Mouse (Mus musculus): ENCODE results near the gene Cdk11b. TPM values are rescaled to one million over a fixed set of nuclear protein-coding genes. Genes with fewer than 3 reads are reported as not detected.

Gene Cdk11b
- 57.8 and 63.7 TPM in 2 replicates for polyA plus RNA-seq (2012; rRNA removed)

DNA sequence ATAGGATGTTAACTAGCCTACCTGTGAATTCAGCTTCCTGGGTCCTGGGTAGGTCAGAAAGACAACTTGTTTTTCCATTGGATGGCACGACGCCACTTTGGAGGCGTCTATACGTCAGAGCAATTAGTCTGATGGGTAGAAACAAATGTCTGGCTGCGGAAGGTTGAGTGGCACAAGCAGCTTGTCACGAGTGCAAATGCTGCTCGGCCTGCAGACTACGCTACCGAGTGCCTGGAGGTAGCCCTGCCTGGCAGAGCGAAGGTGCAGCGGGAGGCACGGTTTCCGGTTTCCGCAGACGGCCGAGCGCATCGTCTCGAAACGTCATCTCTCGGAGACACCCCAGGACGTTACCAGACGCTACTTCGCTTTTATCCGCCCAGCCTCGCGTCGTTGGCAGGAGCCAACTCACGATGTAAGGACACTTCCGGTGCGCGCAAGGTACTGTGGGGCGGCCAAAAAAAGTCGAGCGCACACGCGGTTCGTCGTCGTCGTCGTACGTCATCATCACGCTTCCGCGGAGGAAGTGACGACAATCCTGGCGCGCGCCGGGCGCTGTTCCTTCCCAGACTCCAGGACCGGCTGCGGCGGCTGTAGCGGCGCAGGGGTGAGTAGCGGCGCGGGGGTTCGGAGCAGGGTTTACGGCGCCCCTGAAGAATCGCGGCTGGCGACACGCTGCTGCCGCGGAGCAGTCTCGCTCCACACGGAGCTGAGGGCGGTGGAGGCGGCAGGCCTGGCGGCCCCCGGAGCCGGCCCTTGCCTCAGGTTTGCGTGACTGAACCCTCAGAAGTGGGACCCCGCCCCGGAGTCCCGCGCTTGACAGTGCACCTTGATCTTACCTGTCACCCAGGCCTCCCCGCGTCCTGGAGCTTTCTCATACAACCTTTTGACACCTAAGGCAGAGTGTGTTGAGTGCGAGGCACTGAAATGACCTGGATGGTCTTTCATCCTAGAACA, at the start of gene Cdk11b:
Gene Cdk11b (plus strand): TSS at position 517 of the 954 bp plus-strand sequence.
- Histone ChIP-seq H3K4me3 (replicated peaks; ENCODE audit: insufficient read depth, low read depth, low read length) (peak within 1 kb of the TSS; percentile 71), H3K4me1 (ENCODE audit: control insufficient read depth, insufficient read depth, low read length) (no peaks in the 10 kb centered on the region), H3K27me3 (ENCODE audit: control insufficient read depth, insufficient read depth, low read length) (no peaks in the 10 kb centered on the region), H3K27ac (ENCODE audit: insufficient read depth, low read length) (peak within 1 kb of the TSS; percentile 65)
- peak; percentile 97 to 99 for DNase-seq
- TF ChIP-seq POLR2A (IDR thresholded peaks at IDR 0.05; ENCODE audit: borderline replicate concordance, insufficient read depth, low read length) (peak; percentile 90; the same call in 1 of the 2 replicates), CTCF (IDR thresholded peaks at IDR 0.05; ENCODE audit: borderline replicate concordance, insufficient read depth, low read depth, low read length) (no peak)
- WGBS = under 1% methylated on average over 84 of the region's 84 CpGs

DNA sequence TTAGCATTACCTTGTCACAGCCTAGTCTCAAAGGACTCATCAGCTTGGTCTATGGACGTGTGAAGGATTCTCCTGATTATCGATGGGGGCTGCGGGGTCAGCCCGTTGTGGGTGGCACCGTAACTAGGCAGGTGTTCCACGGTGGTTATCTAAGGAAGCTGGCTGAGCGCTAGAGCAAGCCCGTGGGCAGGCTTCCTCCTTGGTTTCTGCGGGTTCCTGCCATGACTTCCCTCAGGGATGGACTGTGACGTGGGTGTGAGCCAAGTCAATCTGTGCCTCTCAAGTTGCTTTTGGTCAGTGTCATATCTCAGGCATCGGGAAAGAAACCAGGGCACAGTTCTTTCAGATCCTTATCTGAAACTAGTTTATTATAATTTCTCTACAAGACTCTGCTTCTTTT, 49.7 kb upstream of the Cdk11b start:
- no peak overlapping the region for H3K4me3 ChIP-seq (replicated peaks; ENCODE audit: insufficient read depth, low read depth, low read length)

DNA sequence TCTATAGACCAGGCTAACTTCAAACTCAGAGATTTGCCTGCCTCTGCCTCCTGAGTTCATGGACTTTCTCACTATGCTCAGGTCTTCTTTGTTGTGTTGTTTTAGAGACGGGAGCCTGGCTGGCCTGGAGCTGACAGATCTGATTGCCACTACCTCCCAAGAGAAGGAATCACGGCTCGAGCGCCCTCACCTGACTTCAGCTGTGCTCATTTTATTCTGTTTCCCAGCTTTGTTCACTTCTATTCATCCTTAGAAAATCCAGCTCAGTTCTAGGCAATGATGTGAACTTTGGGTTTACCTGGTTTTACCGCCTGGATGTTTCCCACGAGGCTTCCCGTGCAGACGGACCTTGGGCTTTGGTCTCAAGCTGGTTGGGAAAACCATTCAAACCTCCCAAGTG, 49.1 kb upstream of the Cdk11b start:
- TF ChIP-seq POLR2A (IDR thresholded peaks at IDR 0.05; ENCODE audit: borderline replicate concordance, insufficient read depth, low read length) (no peak), CTCF (IDR thresholded peaks at IDR 0.05; ENCODE audit: borderline replicate concordance, insufficient read depth, low read depth, low read length) (no peak)
- Histone ChIP-seq H3K4me3 (replicated peaks; ENCODE audit: insufficient read depth, low read depth, low read length) (no peak overlapping the region), H3K27ac (ENCODE audit: insufficient read depth, low read length) (no peak overlapping the region), H3K4me1 (ENCODE audit: control insufficient read depth, insufficient read depth, low read length) (peaks cover 5% of the 10 kb centered on the region), H3K27me3 (ENCODE audit: control insufficient read depth, insufficient read depth, low read length) (no peaks in the 10 kb centered on the region)
- no peak for DNase-seq
- 84% methylated on average over 8 of the region's 8 CpGs for whole genome bisulfite sequencing

More for the DNA sequence above, 49.7 kb upstream of the Cdk11b start:
- peak in 1 of 2 experiments; percentile 53 for DNase-seq
- no peaks in the 10 kb centered on the region for H3K27me3 ChIP-seq (ENCODE audit: control insufficient read depth, insufficient read depth, low read length)
- WGBS = 31% methylated on average over 11 of the region's 11 CpGs
- H3K27ac ChIP-seq (ENCODE audit: insufficient read depth, low read length) = no peak overlapping the region
- H3K4me1 ChIP-seq (ENCODE audit: control insufficient read depth, insufficient read depth, low read length) = peaks cover 5% of the 10 kb centered on the region
- TF ChIP-seq CTCF (IDR thresholded peaks at IDR 0.05; ENCODE audit: borderline replicate concordance, insufficient read depth, low read depth, low read length) = no peak
- no peak for TF ChIP-seq POLR2A (IDR thresholded peaks at IDR 0.05; ENCODE audit: borderline replicate concordance, insufficient read depth, low read length)

DNA sequence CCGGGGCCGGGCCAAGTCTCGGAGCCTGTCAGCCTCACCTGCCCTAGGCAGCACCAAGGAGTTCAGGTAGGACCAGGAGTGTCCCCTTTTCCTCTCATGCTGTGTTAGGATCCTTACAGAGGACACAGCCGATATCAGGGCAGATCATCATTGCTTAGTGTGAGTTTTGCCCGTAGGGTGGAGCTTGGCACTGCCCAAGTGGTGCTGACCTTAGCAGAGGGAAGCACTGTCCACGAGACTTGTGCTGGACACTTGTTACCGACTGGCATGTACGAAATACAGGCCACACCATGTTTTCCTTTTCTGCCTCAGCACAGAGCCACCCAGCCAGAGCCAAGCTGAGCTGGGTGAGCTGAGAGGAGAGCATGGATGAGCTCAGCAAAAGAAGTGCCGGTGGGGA, 47.5 kb upstream of the Cdk11b start:
- H3K27ac ChIP-seq (ENCODE audit: insufficient read depth, low read length) = no peak overlapping the region
- peaks cover 5% of the 10 kb centered on the region for H3K4me1 ChIP-seq (ENCODE audit: control insufficient read depth, insufficient read depth, low read length)
- no peak overlapping the region for H3K4me3 ChIP-seq (replicated peaks; ENCODE audit: insufficient read depth, low read depth, low read length)
- DNase-seq = no peak
- whole genome bisulfite sequencing = 86% methylated on average over 9 of the region's 9 CpGs
- no peaks in the 10 kb centered on the region for H3K27me3 ChIP-seq (ENCODE audit: control insufficient read depth, insufficient read depth, low read length)
- TF ChIP-seq CTCF (IDR thresholded peaks at IDR 0.05; ENCODE audit: borderline replicate concordance, insufficient read depth, low read depth, low read length) (no peak), POLR2A (IDR thresholded peaks at IDR 0.05; ENCODE audit: borderline replicate concordance, insufficient read depth, low read length) (no peak)

DNA sequence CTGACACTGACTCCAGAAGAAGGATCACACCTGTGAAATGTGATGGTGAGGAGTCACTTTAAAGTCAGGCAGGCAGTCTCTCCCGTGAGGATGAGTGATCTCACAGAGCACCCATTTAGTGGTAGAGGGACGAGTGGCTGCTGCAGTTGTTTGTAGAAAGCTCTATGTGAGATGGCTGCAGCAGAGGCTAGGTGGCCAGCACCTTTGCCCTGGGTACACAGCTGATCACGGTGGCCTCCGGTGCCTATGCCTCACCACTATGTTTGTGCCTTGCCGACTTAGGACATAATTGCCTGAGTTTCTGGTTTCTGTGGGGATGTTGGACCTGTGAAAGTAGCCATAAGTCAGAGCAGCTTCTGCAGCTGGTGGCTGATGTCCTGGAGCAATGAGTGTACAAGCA, 46.9 kb upstream of the Cdk11b start:
- DNase-seq = no peak
- TF ChIP-seq POLR2A (IDR thresholded peaks at IDR 0.05; ENCODE audit: borderline replicate concordance, insufficient read depth, low read length) (no peak), CTCF (IDR thresholded peaks at IDR 0.05; ENCODE audit: borderline replicate concordance, insufficient read depth, low read depth, low read length) (no peak)

DNA sequence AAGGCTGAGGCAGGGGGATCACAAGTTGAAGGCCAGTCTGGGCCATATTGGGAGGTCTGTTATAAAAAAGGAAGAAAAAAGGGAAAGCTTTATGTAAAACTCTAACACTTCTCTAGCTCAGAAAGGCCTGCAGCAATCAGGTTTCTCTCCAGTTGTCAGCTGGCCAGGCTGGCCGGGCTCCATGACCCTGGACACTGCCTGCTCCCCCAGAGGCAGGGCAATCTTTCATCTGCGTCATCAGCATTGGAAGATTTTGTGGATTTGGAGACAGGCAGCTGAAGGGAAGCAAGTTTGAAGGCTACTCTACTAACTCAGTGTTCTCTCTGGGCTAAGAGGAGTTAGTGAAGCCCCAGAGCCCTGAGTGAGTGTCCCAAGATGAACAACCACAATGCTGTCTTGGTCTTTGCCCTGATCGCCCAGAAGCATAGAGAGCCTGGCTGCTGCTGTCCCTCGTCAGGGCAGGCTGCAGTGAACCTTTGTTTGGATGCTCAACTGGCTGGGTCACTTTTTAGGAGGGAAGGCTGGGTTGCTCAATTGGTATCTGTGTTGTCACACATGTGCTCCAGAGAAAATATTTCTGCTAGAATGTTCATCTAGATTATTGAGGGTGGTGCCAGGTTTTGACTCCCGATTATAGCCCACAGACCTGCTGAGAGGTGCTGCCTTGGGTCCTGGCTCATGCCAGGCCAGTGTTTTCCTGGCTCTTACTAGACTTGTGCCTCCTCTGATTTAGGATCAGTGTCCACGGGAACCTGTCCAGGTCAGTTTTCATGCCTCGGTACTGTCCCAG, 46.1 kb upstream of the Cdk11b start:
- 69% methylated on average over 7 of the region's 7 CpGs for WGBS
- H3K27ac ChIP-seq (ENCODE audit: insufficient read depth, low read length) = no peak overlapping the region
- TF ChIP-seq POLR2A (IDR thresholded peaks at IDR 0.05; ENCODE audit: borderline replicate concordance, insufficient read depth, low read length) = no peak
- no peak for TF ChIP-seq CTCF (IDR thresholded peaks at IDR 0.05; ENCODE audit: borderline replicate concordance, insufficient read depth, low read depth, low read length)

More for the DNA sequence above, 46.9 kb upstream of the Cdk11b start:
- Histone ChIP-seq H3K4me3 (replicated peaks; ENCODE audit: insufficient read depth, low read depth, low read length) (no peak overlapping the region), H3K27ac (ENCODE audit: insufficient read depth, low read length) (no peak overlapping the region), H3K4me1 (ENCODE audit: control insufficient read depth, insufficient read depth, low read length) (peaks cover 5% of the 10 kb centered on the region), H3K27me3 (ENCODE audit: control insufficient read depth, insufficient read depth, low read length) (no peaks in the 10 kb centered on the region)
- 93% methylated on average over 5 of the region's 5 CpGs for WGBS

DNA sequence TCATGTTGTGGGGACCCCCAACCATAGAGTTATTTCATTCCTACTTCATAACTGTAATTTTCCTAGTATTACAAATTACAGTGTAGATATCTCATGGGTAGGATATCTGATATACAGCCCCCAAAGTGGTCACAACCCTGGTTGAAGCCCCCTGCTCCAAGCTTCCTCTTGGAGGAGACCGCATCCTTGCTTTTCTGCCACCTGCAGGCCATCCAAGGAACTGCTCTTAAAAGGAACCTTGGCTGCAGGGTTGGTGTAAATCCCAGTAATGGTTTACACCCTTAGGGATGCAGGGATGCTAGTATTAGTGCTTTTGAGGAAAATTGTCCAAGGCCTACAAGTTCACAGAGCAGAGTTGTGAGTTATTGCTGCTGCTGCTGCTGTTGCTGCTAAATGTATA, 44.2 kb upstream of the Cdk11b start:
- Histone ChIP-seq H3K27me3 (ENCODE audit: control insufficient read depth, insufficient read depth, low read length) (no peaks in the 10 kb centered on the region), H3K4me1 (ENCODE audit: control insufficient read depth, insufficient read depth, low read length) (no peaks in the 10 kb centered on the region), H3K4me3 (replicated peaks; ENCODE audit: insufficient read depth, low read depth, low read length) (no peak overlapping the region), H3K27ac (ENCODE audit: insufficient read depth, low read length) (no peak overlapping the region)
- peak; percentile 39 to 64 for DNase-seq
- 17% methylated on average over 1 of the region's 1 CpGs for WGBS
- TF ChIP-seq CTCF (IDR thresholded peaks at IDR 0.05; ENCODE audit: borderline replicate concordance, insufficient read depth, low read depth, low read length) (peak; percentile 71), POLR2A (IDR thresholded peaks at IDR 0.05; ENCODE audit: borderline replicate concordance, insufficient read depth, low read length) (no peak)

More for the DNA sequence above, 46.1 kb upstream of the Cdk11b start:
- Histone ChIP-seq H3K4me3 (replicated peaks; ENCODE audit: insufficient read depth, low read depth, low read length) (no peak overlapping the region), H3K4me1 (ENCODE audit: control insufficient read depth, insufficient read depth, low read length) (peaks cover 5% of the 10 kb centered on the region), H3K27me3 (ENCODE audit: control insufficient read depth, insufficient read depth, low read length) (no peaks in the 10 kb centered on the region)
- DNase-seq = peak in 1 of 2 experiments; percentile 31
